Mouse (Mus musculus): ENCODE data around the gene Ugt1a9.
"Not testable (repeated sequence)": the region's sequence is repeated elsewhere in the genome, so short reads cannot be mapped to it uniquely, and the experiment has no call there.

Ugt1a9 gene

DNA sequence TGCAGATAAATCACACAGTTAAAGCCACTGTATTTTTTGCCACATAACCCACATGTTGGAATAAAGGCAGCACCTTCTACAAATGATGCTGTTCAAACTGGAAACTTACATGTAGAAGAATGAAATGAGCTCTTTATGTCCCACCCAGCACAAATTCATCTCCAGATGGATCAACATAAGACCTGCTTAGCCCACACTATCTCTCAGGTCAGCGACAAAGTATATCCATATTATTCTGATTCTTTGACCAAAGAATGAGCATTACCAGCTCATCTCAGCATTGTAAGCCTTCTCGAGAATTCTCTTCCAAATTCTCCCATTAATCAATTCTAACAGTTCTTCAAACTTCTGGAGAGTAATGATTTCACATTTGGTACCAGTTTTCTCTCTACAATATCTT lies 151.6 kb downstream of the Ugt1a9 start:
- DNase-seq (ENCODE audit: low spot score) = no peak

- not testable (repeated sequence) for DNase-seq (ENCODE audit: low spot score)
Measured at GRCm38 (mm10) chr1:88223011-88223515, 152.5 kb downstream of the Ugt1a9 start.

- DNase-seq (ENCODE audit: low spot score) = no peak
Measured at GRCm38 (mm10) chr1:88223591-88223990, 153.0 kb downstream of the Ugt1a9 start.

- no peak for DNase-seq (ENCODE audit: low spot score)
Measured at GRCm38 (mm10) chr1:88224029-88224776, 153.6 kb downstream of the Ugt1a9 start.

- DNase-seq (ENCODE audit: low spot score) = not testable (repeated sequence)
Measured at GRCm38 (mm10) chr1:88225301-88225700, 154.7 kb downstream of the Ugt1a9 start.

DNA sequence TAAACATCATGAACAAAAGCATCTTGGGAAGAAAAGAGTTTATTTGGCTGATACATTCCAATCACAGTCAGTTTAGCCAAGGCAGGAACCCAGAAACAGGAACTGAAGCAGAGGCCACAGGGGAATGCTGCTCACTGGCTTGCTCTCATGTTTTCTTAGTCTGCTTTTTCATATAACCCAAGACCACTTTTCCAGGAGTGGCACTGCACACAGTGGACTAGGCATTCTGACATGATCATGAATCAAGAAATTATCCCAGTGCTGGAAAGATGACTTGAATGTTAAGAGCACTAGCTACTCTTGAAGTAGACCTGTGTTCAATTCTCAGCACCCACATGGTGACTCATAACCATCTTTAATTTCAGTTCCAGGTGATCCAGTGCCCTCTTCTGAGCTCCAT lies 155.1 kb downstream of the Ugt1a9 start:
- DNase-seq (ENCODE audit: low spot score) = no peak

- no peak for DNase-seq (ENCODE audit: low spot score)
Measured at GRCm38 (mm10) chr1:88226670-88227379, 156.2 kb downstream of the Ugt1a9 start, which contains the start of gene Mroh2a. Gene Mroh2a, plus strand, starts transcription at chr1:88226986.

GRCm38 (mm10) chr1:88227482-88227881 lies 156.9 kb downstream of the Ugt1a9 start:
- no peak for DNase-seq (ENCODE audit: low spot score)

GRCm38 (mm10) chr1:88228121-88228520 lies 157.5 kb downstream of the Ugt1a9 start:
- DNase-seq (ENCODE audit: low spot score) = no peak

DNA sequence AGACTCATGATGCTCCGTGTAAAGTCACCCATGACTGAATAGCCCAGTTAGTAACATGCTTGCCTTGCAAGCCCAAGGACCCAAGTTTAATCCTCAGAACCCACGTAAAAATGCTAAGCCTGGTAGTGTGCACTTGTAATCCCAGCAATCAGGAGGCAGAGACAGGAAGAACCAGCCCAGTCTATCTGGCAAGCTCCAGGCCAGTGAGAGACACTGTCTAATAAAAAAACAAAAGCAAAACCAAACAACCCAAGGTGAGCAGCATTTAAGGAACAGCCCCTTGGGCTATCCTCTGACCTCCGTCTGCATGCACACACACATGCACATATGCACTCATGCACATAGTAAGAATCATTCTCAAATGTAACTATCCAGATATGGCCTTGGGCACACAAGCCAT lies 159.0 kb downstream of the Ugt1a9 start:
- no peak for DNase-seq (ENCODE audit: low spot score)

DNA sequence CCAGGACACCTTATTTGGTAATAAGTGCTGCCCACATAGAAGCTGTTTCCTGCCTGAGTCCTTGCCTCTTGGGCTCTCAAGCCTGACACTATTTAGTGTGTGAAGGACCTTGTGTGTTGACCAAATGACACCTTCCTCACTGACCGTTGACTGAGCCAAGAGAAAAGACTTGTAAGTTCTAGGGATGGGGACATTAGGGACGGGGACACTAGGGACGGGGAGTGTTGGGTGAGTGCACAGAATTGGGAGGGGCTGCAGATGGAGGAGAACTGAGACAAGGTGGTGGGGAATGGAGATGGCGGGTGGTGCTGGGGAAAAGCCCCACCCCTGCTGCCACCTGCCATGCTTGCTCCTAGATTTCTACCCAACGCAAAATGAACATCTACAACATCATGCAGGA lies 159.4 kb downstream of the Ugt1a9 start:
- no peak for DNase-seq (ENCODE audit: low spot score)

- no peak for DNase-seq (ENCODE audit: low spot score)
Measured at GRCm38 (mm10) chr1:88230421-88230820, 159.8 kb downstream of the Ugt1a9 start.

DNA sequence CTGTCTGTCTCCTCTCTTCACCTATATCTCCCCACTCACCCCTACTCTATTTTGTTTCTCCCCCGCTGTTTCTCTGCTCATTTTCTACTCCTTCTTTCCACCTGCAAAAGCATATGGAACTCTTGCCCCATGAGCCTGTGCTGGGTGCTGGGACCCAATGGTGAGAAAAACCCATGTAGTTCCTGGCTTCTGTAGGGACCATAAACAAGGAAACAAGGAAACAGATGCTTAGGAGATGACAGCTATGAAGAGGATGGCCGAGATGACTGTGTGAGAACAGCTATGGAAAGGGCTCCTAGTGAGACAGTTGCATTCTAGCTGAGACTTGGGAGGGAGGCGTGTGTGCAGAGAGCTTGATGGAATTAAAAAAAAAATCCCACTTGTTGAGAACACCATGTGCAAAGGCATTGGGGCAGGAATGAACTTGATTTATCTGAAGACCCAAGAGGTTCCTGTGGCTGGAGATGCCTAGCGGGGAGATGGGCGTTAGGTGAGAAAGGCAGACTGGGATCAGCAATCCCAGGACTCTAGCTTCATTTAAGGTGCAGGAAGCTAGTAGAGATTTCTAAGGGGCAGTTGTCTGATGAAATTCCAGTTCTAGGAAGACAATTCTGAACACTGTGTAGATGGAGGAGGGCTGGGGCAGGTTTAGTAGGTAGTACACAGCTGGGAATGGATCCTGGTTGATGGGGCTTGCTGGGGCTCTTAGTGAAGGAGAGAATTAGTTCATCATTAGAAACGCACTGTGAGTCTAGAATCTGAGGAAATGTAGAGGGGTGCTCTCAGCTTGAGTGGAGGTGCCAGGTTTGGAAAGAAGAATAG lies 160.6 kb downstream of the Ugt1a9 start:
- DNase-seq (ENCODE audit: low spot score) = no peak

DNA sequence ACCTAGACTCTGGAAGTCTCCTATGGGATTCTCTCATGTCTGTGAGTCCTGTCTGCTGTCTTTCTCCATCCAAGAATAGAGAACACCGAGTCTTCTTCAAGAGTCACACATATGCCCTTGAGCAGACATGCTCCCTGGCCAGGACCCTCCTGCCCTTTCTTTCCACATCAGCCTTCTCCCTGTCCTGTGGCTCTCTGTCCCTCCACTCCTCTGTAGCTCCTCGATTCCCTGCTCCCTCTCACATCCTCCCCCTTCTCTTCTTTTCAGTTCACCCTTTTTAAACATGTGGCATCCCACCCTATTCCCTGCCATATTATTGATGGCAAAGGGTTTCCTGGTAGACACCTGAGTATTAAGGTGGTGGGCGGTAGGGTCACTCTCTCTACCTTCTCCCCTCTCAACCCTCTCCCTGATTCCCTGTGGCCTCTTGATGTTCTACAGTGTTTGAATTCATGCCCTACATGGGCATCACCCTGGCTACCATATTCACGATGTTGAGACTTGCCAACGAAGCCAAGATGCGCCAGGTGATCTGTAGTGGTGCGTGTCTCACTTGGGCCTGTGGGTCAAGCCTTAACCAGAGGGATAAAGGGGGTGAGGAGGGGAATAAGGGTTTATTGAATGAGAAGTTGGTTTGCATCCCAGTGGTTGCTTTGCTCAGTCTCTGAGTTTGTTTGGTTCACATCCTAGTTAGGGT lies 161.4 kb downstream of the Ugt1a9 start:
- no peak for DNase-seq (ENCODE audit: low spot score)

GRCm38 (mm10) chr1:88232664-88233380 lies 162.2 kb downstream of the Ugt1a9 start:
- DNase-seq (ENCODE audit: low spot score) = no peak

DNA sequence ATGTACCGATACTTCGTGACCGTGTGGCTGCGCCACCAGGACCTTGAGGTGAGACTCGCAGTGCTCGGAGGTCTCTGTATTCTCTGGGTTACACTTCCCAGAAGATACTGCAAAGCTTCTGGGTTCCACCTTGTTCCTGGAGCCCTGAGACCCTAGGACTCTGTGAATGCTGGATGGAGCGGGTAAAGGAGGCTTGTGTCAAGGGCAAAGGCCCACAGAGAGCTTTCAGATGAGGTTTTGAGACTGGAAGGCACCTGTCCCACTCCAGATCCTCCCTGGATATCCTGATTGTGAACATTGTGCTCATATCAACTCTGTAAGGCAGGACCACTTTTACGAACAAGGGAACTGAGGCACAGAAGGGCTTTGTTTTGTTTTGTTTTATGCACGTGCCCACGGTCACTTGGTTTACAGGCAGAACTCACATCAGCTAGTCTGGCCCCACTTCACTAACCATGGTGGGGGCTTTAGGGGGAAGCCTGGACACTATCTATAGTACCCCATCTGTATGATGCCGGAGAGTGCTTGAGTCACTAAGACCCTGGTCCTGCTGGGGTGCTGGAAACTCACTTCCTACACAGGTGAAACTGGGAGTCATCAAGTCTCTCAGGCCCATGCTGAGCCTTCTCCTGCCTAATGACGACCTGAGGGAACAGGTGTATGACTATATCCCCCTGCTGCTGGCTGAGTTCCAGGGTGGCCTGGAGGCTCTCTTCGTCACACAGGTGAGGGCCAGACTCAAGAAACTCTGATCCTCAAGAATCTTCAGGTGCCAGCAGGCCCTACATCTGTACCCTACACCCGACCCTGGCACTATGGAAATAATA lies 163.0 kb downstream of the Ugt1a9 start:
- DNase-seq (ENCODE audit: low spot score) = no peak

DNA sequence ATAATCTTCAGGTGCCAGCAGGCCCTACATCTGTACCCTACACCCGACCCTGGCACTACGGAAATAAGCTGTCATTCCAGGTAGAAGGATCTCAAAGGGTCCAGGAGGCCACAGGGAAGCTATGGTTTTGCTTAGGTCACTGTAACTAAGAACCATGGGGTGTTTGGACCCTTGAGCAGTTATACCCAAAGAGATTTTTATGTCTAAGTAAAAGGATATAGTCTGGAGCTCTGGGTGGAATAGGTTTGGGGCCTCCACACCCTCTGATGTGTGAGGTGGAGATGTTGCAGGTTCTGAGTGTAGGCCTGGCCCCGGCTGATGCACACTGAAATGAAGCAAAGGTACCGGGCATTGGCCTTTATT lies 163.6 kb downstream of the Ugt1a9 start:
- DNase-seq (ENCODE audit: low spot score) = no peak

- DNase-seq (ENCODE audit: low spot score) = no peak
Measured at GRCm38 (mm10) chr1:88234646-88235045, 164.0 kb downstream of the Ugt1a9 start.

GRCm38 (mm10) chr1:88235046-88235893 lies 164.7 kb downstream of the Ugt1a9 start:
- DNase-seq (ENCODE audit: low spot score) = no peak
